Mouse (Mus musculus) ES-E14 (cell line): ENCODE results near the gene Tnrc6c. TPM values are rescaled to one million over a fixed set of nuclear protein-coding genes. Genes with fewer than 3 reads are reported as not detected.

Experiments
- DNase-seq: peaks from one replicate; pipeline ENCODE4 v3.0.0-alpha.2; 2013; ENCODE audit warnings: low read depth, low spot score
- H3K27ac ChIP-seq: 2 replicates; pipeline ENCODE4 v1.5.1; 2012; ENCODE audit warnings: low read depth, mild to moderate bottlenecking, low read length, moderate library complexity, mixed read lengths; ENCODE audit not compliant: poor library complexity, insufficient read depth, severe bottlenecking
- H3K36me3 ChIP-seq: 2 replicates; pipeline ENCODE4 v1.6.1; 2012; ENCODE audit warnings: mild to moderate bottlenecking, low read length, moderate library complexity, mixed read lengths; ENCODE audit not compliant: control insufficient read depth, poor library complexity, insufficient read depth, severe bottlenecking
- H3K4me1 ChIP-seq, 2 experiments: fragments of 150-350 bp in 1 of 2; sonication (generic) in 1 of 2; 2 replicates each; pipeline ENCODE4 v1.6.1; 2012; ENCODE audit warnings: low read length in 2 of 2, mild to moderate bottlenecking in 1 of 2, mixed read lengths in 1 of 2; ENCODE audit not compliant: control insufficient read depth in 2 of 2, insufficient read depth in 2 of 2, poor library complexity in 1 of 2
- H3K4me3 ChIP-seq, 2 experiments: fragments of 150-350 bp in 1 of 2; sonication (generic) in 1 of 2; 2 replicates each; pipeline ENCODE4 v1.5.1; 2012; ENCODE audit warnings: low read length in 2 of 2, low read depth in 1 of 2, mild to moderate bottlenecking in 1 of 2, mixed read lengths in 1 of 2; ENCODE audit not compliant: insufficient read depth in 1 of 2, poor library complexity in 1 of 2, severe bottlenecking in 1 of 2
- H3K9ac ChIP-seq: 2 replicates; pipeline ENCODE4 v1.6.1; 2012; ENCODE audit warnings: low read depth, mild to moderate bottlenecking, low read length, mixed read lengths; ENCODE audit not compliant: poor library complexity, insufficient read depth, severe bottlenecking
- H3K9me3 ChIP-seq: fragments of 150-350 bp; sonication (generic); 2 replicates; pipeline ENCODE4 v1.6.1; 2012; ENCODE audit warnings: low read depth, mild to moderate bottlenecking, low read length; ENCODE audit not compliant: control insufficient read depth, insufficient read depth
- CHD2 ChIP-seq: IDR thresholded peaks from 2 replicates; pipeline ENCODE4 v1.6.1; 2014; ENCODE audit warnings: mild to moderate bottlenecking, low read depth, low read length, inconsistent platforms
- HCFC1 ChIP-seq: IDR thresholded peaks from 2 replicates; pipeline ENCODE4 v1.6.1; 2012; ENCODE audit warnings: low read length, inconsistent platforms, borderline replicate concordance; ENCODE audit not compliant: insufficient read depth
- MAFK ChIP-seq: IDR thresholded peaks from 2 replicates; pipeline ENCODE4 v1.6.1; 2014; ENCODE audit warnings: mild to moderate bottlenecking, low read depth, low read length, inconsistent platforms; ENCODE audit not compliant: insufficient read depth
- ZC3H11A ChIP-seq: IDR thresholded peaks from 2 replicates; pipeline ENCODE4 v1.6.1; 2012; ENCODE audit warnings: low read depth, mild to moderate bottlenecking, inconsistent platforms, low read length, borderline replicate concordance
- ZNF384 ChIP-seq: IDR thresholded peaks from 2 replicates; pipeline ENCODE4 v1.6.1; 2012; ENCODE audit warnings: low read depth, low read length, inconsistent platforms
- in situ Hi-C, 2 experiments: fragments of 600-800 bp; cut with MboI; formaldehyde crosslinking; loops; one replicate each; pipeline ENCODE4 v1.15.1; 2025; ENCODE audit warnings: low sequenced_read_pairs in 2 of 2, inconsistent platforms in 1 of 2; ENCODE audit not compliant: unreplicated experiment in 2 of 2
- total RNA-seq: library from RNA; depleted of rRNA; stranded (reverse); fragments of 300-350 nt; gene quantifications from 2 replicates; pipeline ENCODE4 v1.2.3, GENCODE M21; 2012

Tnrc6c gene
- total RNA-seq, 1 experiment = 21.5 TPM

GRCm38 (mm10) chr11:117665189-117665588 lies 11.1 kb downstream of the Tnrc6c start:
- Histone ChIP-seq H3K9ac (no peak overlapping the region), H3K27ac (no peak overlapping the region), H3K36me3 (no peaks in the 10 kb centered on the region), H3K4me3 (no peak overlapping the region), H3K9me3 (no peaks in the 10 kb centered on the region), H3K4me1 (no peaks in the 10 kb centered on the region; a peak in 1 of 4 replicates)
- no peak for DNase-seq
- in situ Hi-C loops = no loop called here
- no peak for TF ChIP-seq MAFK
- peak; percentile 82 for TF ChIP-seq ZNF384

- Histone ChIP-seq H3K27ac (no peak overlapping the region), H3K4me3 (no peak overlapping the region), H3K36me3 (no peaks in the 10 kb centered on the region), H3K9ac (no peak overlapping the region), H3K9me3 (no peaks in the 10 kb centered on the region), H3K4me1 (no peaks in the 10 kb centered on the region; a peak in 1 of 4 replicates)
- DNase-seq = no peak
- in situ Hi-C loops = no loop called here
- TF ChIP-seq CHD2 (no peak), MAFK (no peak), HCFC1 (no peak), ZNF384 (no peak)
Measured at GRCm38 (mm10) chr11:117666563-117666962, 12.5 kb downstream of the Tnrc6c start.

- H3K27ac ChIP-seq = no peak overlapping the region
- TF ChIP-seq HCFC1 (no peak), ZC3H11A (no peak), MAFK (no peak), ZNF384 (no peak)
- no peak overlapping the region for H3K9ac ChIP-seq
- H3K4me1 ChIP-seq = no peaks in the 10 kb centered on the region; a peak in 1 of 4 replicates
- in situ Hi-C loops = no loop called here
- no peak overlapping the region for H3K4me3 ChIP-seq
- DNase-seq = no peak
- no peaks in the 10 kb centered on the region for H3K9me3 ChIP-seq
- no peaks in the 10 kb centered on the region for H3K36me3 ChIP-seq
Measured at GRCm38 (mm10) chr11:117667152-117667551, 13.1 kb downstream of the Tnrc6c start.

GRCm38 (mm10) chr11:117667825-117668224 lies 13.7 kb downstream of the Tnrc6c start:
- DNase-seq = no peak
- in situ Hi-C loops = no loop called here
- no peaks in the 10 kb centered on the region; a peak in 1 of 4 replicates for H3K4me1 ChIP-seq
- no peaks in the 10 kb centered on the region for H3K36me3 ChIP-seq
- no peak overlapping the region for H3K27ac ChIP-seq
- TF ChIP-seq ZNF384 (no peak), ZC3H11A (no peak), HCFC1 (no peak), CHD2 (no peak), MAFK (no peak)
- H3K9me3 ChIP-seq = no peaks in the 10 kb centered on the region
- no peak overlapping the region for H3K4me3 ChIP-seq
- H3K9ac ChIP-seq = no peak overlapping the region

GRCm38 (mm10) chr11:117671626-117672025 lies 17.5 kb downstream of the Tnrc6c start:
- no peak for DNase-seq
- no peaks in the 10 kb centered on the region for H3K9me3 ChIP-seq
- H3K27ac ChIP-seq = no peak overlapping the region
- no peak for TF ChIP-seq HCFC1
- no peak for TF ChIP-seq ZNF384
- no peak for TF ChIP-seq MAFK
- no peak for TF ChIP-seq ZC3H11A
- TF ChIP-seq CHD2 = no peak
- H3K9ac ChIP-seq = no peak overlapping the region
- H3K4me3 ChIP-seq = no peak overlapping the region
- peaks cover 0 to 3% of the 10 kb centered on the region in 2 experiments; a peak in 2 of 4 replicates for H3K4me1 ChIP-seq
- in situ Hi-C loops = no loop called here
- H3K36me3 ChIP-seq = no peaks in the 10 kb centered on the region
